Mouse (Mus musculus): ENCODE measurements at regions not wholly inside any gene's neighbourhood (a gene's known extent, or its start where the extent isn't known, plus 50 kb on each side); places are given as distances from the start of the nearest gene placed in this dataset.

DNA sequence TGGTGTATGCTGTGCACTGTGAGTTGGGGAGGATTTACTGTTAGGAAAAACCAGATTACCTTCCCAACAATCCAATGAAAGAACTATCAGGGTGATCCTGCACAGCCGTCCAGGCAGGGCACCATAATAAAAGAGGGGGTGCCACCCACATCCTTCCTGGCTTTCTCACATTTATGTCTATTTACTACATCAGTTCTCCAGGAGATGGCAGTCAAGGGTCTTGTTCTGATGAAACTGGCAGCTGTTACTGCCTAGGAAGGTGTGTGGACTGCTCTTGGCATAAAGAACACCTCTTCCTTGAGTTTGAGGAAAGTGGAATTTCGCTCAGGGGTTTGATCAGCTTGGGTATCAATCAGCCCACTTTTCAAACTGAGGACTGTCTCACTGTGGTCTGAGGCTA lies 54.6 kb upstream of the Tbx5 start:
- ATAC-seq (ENCODE audit: low read depth) = no peak
- peaks cover 6% of the 10 kb centered on the region; the same call in 1 of the 2 replicates for H3K4me1 ChIP-seq (replicated peaks)
- H3K36me3 ChIP-seq = no peaks in the 10 kb centered on the region
- H3K9me3 ChIP-seq = no peaks in the 10 kb centered on the region
- peaks cover 61% of the 10 kb centered on the region for H3K27me3 ChIP-seq
- WGBS = 27% methylated on average over 2 of the region's 2 CpGs
- no peak overlapping the region for H3K9ac ChIP-seq
- no peak overlapping the region for H3K4me3 ChIP-seq
- H3K27ac ChIP-seq (replicated peaks) = no peak overlapping the region
- no peak overlapping the region for H3K4me2 ChIP-seq

- Histone ChIP-seq H3K27ac (replicated peaks) (no peak overlapping the region), H3K36me3 (no peaks in the 10 kb centered on the region), H3K27me3 (peaks cover 54% of the 10 kb centered on the region), H3K4me2 (no peak overlapping the region), H3K9ac (no peak overlapping the region), H3K9me3 (0 out of 2 replicates have a peak, but pooled peaks cover 6% of the 10 kb centered on the region), H3K4me3 (no peak overlapping the region), H3K4me1 (replicated peaks) (peaks cover 6% of the 10 kb centered on the region; the same call in 1 of the 2 replicates)
- no peak for ATAC-seq (ENCODE audit: low read depth)
- WGBS = 64% methylated on average over 5 of the region's 5 CpGs
Measured at GRCm38 (mm10) chr5:119781375-119781774, 51.1 kb upstream of the Tbx5 start.
